Mouse (Mus musculus) heart, postnatal 0 days (tissue): ENCODE measurements around the gene Apol7a. TPM values are rescaled to one million over a fixed set of nuclear protein-coding genes. Genes with fewer than 3 reads are reported as not detected.
A peak's percentile ranks its signal among the peaks of the same experiment; 100 is the strongest.

Experiments
- ATAC-seq: fragments of 200-750 bp; cut with Nextera tagmentation; 2 replicates; pipeline ENCODE4 v1.8.0; 2017; ENCODE audit warnings: low read depth, moderate number of reproducible peaks, moderate library complexity; ENCODE audit not compliant: insufficient read depth
- DNase-seq: peaks from one replicate; pipeline ENCODE4 v3.0.0-alpha.2; 2016; ENCODE audit warnings: low spot score
- H3K27ac ChIP-seq: fragments of 300-500 bp; sonication (generic); 2 replicates; pipeline ENCODE4 v1.5.1; 2014; ENCODE audit warnings: low read depth, mild to moderate bottlenecking
- H3K27me3 ChIP-seq: fragments of 300-500 bp; sonication (generic); 2 replicates; pipeline ENCODE4 v1.6.1; 2014; ENCODE audit warnings: low read length, mixed read lengths; ENCODE audit not compliant: control insufficient read depth, insufficient read depth
- H3K36me3 ChIP-seq: fragments of 300-500 bp; sonication (generic); replicated peaks from 2 replicates; pipeline ENCODE4 v1.6.1; 2014; ENCODE audit warnings: low read length, mixed read lengths; ENCODE audit not compliant: control insufficient read depth, insufficient read depth
- H3K4me1 ChIP-seq: fragments of 300-500 bp; sonication (generic); 2 replicates; pipeline ENCODE4 v1.6.1; 2014; ENCODE audit warnings: antibody characterized with exemption; ENCODE audit not compliant: control insufficient read depth, insufficient read depth
- H3K4me2 ChIP-seq: fragments of 300-500 bp; sonication (generic); 2 replicates; pipeline ENCODE4 v1.6.1; 2014; ENCODE audit warnings: low read depth, mild to moderate bottlenecking, low read length, moderate library complexity
- H3K4me3 ChIP-seq: fragments of 300-500 bp; sonication (generic); 2 replicates; pipeline ENCODE4 v1.5.1; 2014; ENCODE audit warnings: low read depth, low read length
- H3K9ac ChIP-seq: fragments of 300-500 bp; sonication (generic); replicated peaks from 2 replicates; pipeline ENCODE4 v1.6.1; 2014; ENCODE audit warnings: low read depth, low read length, mixed read lengths
- H3K9me3 ChIP-seq: fragments of 300-500 bp; sonication (generic); replicated peaks from 2 replicates; pipeline ENCODE4 v1.6.1; 2016; ENCODE audit warnings: low read length; ENCODE audit not compliant: control insufficient read depth
- CTCF ChIP-seq: IDR thresholded peaks from 2 replicates; pipeline ENCODE4 v1.5.1; 2016; ENCODE audit warnings: antibody characterized with exemption, control low read depth, low read depth
- EP300 ChIP-seq: IDR thresholded peaks from 2 replicates; pipeline ENCODE4 v1.6.1; 2016; ENCODE audit warnings: antibody characterized with exemption, low read depth
- WGBS: fragments of 180-500 bp; shearing (Covaris S2); extraction: QIAGEN DNeasy Blood & Tissue Kit; methylation state at CpG from one replicate; pipeline ENCODE4 v1.1.7; 2014; 5-methylcytosine and 5-hydroxymethylcytosine counted together
- polyA plus RNA-seq: library from polyadenylated mRNA; unstranded; fragments of >200 nt; fragmentation: Nextera tagmentation; extraction: Ambion mirVana; gene quantifications from 2 replicates; pipeline ENCODE4 v1.2.1, GENCODE M21; 2015
- total RNA-seq: library from RNA; depleted of rRNA; stranded (reverse); fragments of >200 nt; gene quantifications from 2 replicates; pipeline ENCODE4 v1.2.3, GENCODE M21; 2014; ENCODE audit warnings: low replicate concordance

Apol7a gene
- total and polyA plus RNA-seq, 2 experiments from 2014 or later, result 0.20 to 1.3 TPM

GRCm38 (mm10) chr15:77356248-77356810, 42.6 kb downstream of the Apol7a start:
- Histone ChIP-seq H3K4me1 (peaks cover 28% of the 10 kb centered on the region), H3K9me3 (no peaks in the 10 kb centered on the region), H3K4me2 (peak overlapping the region; percentile 47), H3K4me3 (no peak overlapping the region), H3K36me3 (no peaks in the 10 kb centered on the region), H3K27ac (no peak overlapping the region), H3K27me3 (no peaks in the 10 kb centered on the region), H3K9ac (peak overlapping the region; percentile 20; the same call in 1 of the 2 replicates)
- TF ChIP-seq CTCF, result no peak
- no peak for TF ChIP-seq EP300
- ATAC-seq, result peak; percentile 42
- DNase-seq, result peak; percentile 75
- WGBS, result 15% methylated on average over 11 of the region's 11 CpGs

- DNase-seq (no peak), ATAC-seq (no peak)
- H3K36me3 ChIP-seq, result no peaks in the 10 kb centered on the region
- no peak overlapping the region for H3K4me3 ChIP-seq
- TF ChIP-seq EP300 (no peak), CTCF (no peak)
- H3K27me3 ChIP-seq, result no peaks in the 10 kb centered on the region
- 62% methylated on average over 6 of the region's 6 CpGs for WGBS
- no peak overlapping the region for H3K4me2 ChIP-seq
- peaks cover 28% of the 10 kb centered on the region for H3K4me1 ChIP-seq
- H3K9me3 ChIP-seq, result no peaks in the 10 kb centered on the region
- H3K27ac ChIP-seq, result 0 out of 2 replicates have a peak overlapping the region, but pooled peaks have one; percentile 13
- H3K9ac ChIP-seq, result no peak overlapping the region
These were observed 43.9 kb downstream of the Apol7a start for GRCm38 (mm10) chr15:77354848-77355551.

GRCm38 (mm10) chr15:77354496-77354847, 44.4 kb downstream of the Apol7a start:
- no peak overlapping the region for H3K4me3 ChIP-seq
- H3K27me3 ChIP-seq, result no peaks in the 10 kb centered on the region
- DNase-seq (no peak), ATAC-seq (no peak)
- TF ChIP-seq EP300, result no peak
- TF ChIP-seq CTCF, result no peak
- 0 out of 2 replicates have a peak overlapping the region, but pooled peaks have one; percentile 13 for H3K27ac ChIP-seq
- no peak overlapping the region for H3K4me2 ChIP-seq
- no peak overlapping the region for H3K9ac ChIP-seq
- no peaks in the 10 kb centered on the region for H3K36me3 ChIP-seq
- H3K9me3 ChIP-seq, result no peaks in the 10 kb centered on the region
- peaks cover 28% of the 10 kb centered on the region for H3K4me1 ChIP-seq
- 30% methylated on average over 4 of the region's 4 CpGs for WGBS

- TF ChIP-seq CTCF, result no peak
- no peak for TF ChIP-seq EP300
- DNase-seq (no peak), ATAC-seq (no peak)
- H3K27me3 ChIP-seq, result no peaks in the 10 kb centered on the region
- 17% methylated on average over 4 of the region's 4 CpGs for WGBS
- no peaks in the 10 kb centered on the region for H3K9me3 ChIP-seq
- no peak overlapping the region for H3K4me3 ChIP-seq
- no peaks in the 10 kb centered on the region for H3K36me3 ChIP-seq
- no peak overlapping the region for H3K27ac ChIP-seq
- H3K9ac ChIP-seq, result no peak overlapping the region
- H3K4me2 ChIP-seq, result no peak overlapping the region
- H3K4me1 ChIP-seq, result peaks cover 28% of the 10 kb centered on the region
These were observed 45.1 kb downstream of the Apol7a start for GRCm38 (mm10) chr15:77353764-77354163.

GRCm38 (mm10) chr15:77352863-77353262, 46.0 kb downstream of the Apol7a start:
- H3K4me1 ChIP-seq, result peaks cover 28% of the 10 kb centered on the region
- TF ChIP-seq CTCF (no peak), EP300 (no peak)
- no peaks in the 10 kb centered on the region for H3K9me3 ChIP-seq
- H3K36me3 ChIP-seq, result no peaks in the 10 kb centered on the region
- no peak for DNase-seq
- H3K4me2 ChIP-seq, result no peak overlapping the region
- H3K27ac ChIP-seq, result no peak overlapping the region
- H3K27me3 ChIP-seq, result no peaks in the 10 kb centered on the region
- 76% methylated on average over 7 of the region's 7 CpGs for WGBS
- no peak for ATAC-seq
- H3K9ac ChIP-seq, result no peak overlapping the region
- H3K4me3 ChIP-seq, result no peak overlapping the region

GRCm38 (mm10) chr15:77350117-77350516, 48.8 kb downstream of the Apol7a start:
- DNase-seq (no peak), ATAC-seq (no peak)
- 84% methylated on average over 7 of the region's 7 CpGs for WGBS
- H3K4me2 ChIP-seq, result no peak overlapping the region
- no peak overlapping the region for H3K4me3 ChIP-seq
- TF ChIP-seq CTCF (no peak), EP300 (no peak)
- H3K9me3 ChIP-seq, result no peaks in the 10 kb centered on the region
- no peak overlapping the region for H3K27ac ChIP-seq
- no peaks in the 10 kb centered on the region for H3K27me3 ChIP-seq
- peaks cover 9% of the 10 kb centered on the region for H3K4me1 ChIP-seq
- H3K9ac ChIP-seq, result no peak overlapping the region
- H3K36me3 ChIP-seq, result no peaks in the 10 kb centered on the region
